Mouse (Mus musculus): ENCODE results near the gene Thoc6.

Thoc6 gene

DNA sequence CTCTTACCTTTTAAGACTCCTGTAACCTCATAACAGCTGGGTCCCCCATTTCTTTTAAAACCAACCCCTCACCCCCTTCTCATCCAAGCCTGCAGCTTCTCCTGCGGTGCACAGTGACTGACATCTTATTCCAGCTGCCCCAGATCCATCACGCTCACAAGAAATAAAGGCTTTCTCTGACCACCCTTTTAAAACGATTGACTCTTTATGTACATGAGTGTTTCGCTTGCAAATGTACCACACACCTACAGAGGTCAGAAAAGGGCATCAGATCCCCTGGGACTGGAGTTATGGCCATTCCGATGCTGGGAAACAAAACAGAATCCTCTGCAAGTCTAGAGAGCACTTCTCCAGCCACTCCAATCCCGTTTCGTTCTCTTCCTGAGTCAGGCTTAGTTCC lies 45.9 kb downstream of the Thoc6 start:
- no peak for DNase-seq

GRCm38 (mm10) chr17:23620351-23620750 lies 53.3 kb downstream of the Thoc6 start:
- no peak for DNase-seq

Measured in cerebellum, postnatal 10 days (tissue).